Mouse (Mus musculus) MEL (cell line): Measurements from ENCODE around the gene Trim67.

ENCODE experiments used
- CHD1 ChIP-seq: IDR thresholded peaks from 2 replicates; pipeline ENCODE4 v1.6.1; 2012; ENCODE audit warnings: low read depth, mild to moderate bottlenecking, inconsistent platforms, low read length, improper control_type of control experiment
- CTCF ChIP-seq, 3 experiments: IDR thresholded peaks in 2 of 3; conservative IDR thresholded peaks in 1 of 3; 2 replicates each; pipeline ENCODE4 v1.5.1; 2011 to 2012; ENCODE audit warnings: low read length in 3 of 3, low read depth in 2 of 3, mild to moderate bottlenecking in 2 of 3, improper control_type of control experiment in 1 of 3, inconsistent platforms in 1 of 3, mixed read lengths in 1 of 3, moderate library complexity in 1 of 3; ENCODE audit not compliant: control insufficient read depth in 1 of 3, insufficient read depth in 1 of 3, poor library complexity in 1 of 3, severe bottlenecking in 1 of 3
- E2F4 ChIP-seq: IDR thresholded peaks from 2 replicates; pipeline ENCODE4 v1.6.1; 2011; ENCODE audit warnings: low read depth, low read length, improper control_type of control experiment, borderline replicate concordance
- EP300 ChIP-seq, 2 experiments: IDR thresholded peaks; 2 replicates each; pipeline ENCODE4 v1.6.1; 2011; ENCODE audit warnings: improper control_type of control experiment in 2 of 2, low read length in 2 of 2, low read depth in 1 of 2, mild to moderate bottlenecking in 1 of 2
- GATA1 ChIP-seq: IDR thresholded peaks from 2 replicates; pipeline ENCODE4 v1.6.1; 2011; ENCODE audit warnings: low read depth, low read length, improper control_type of control experiment
- POLR2A ChIP-seq, 2 experiments: IDR thresholded peaks; 2 replicates each; pipeline ENCODE4 v1.6.1; 2011 to 2012; ENCODE audit warnings: low read length in 2 of 2, mild to moderate bottlenecking in 2 of 2, control low read depth in 1 of 2, improper control_type of control experiment in 1 of 2, low read depth in 1 of 2, moderate library complexity in 1 of 2; ENCODE audit not compliant: control insufficient read depth in 1 of 2, insufficient read depth in 1 of 2, poor library complexity in 1 of 2
- POLR2AphosphoS2 ChIP-seq: IDR thresholded peaks from 2 replicates; pipeline ENCODE4 v1.6.1; 2011; ENCODE audit warnings: low read length, improper control_type of control experiment
- POLR2AphosphoS5 ChIP-seq: IDR thresholded peaks from 2 replicates; pipeline ENCODE4 v1.6.1; 2012; ENCODE audit warnings: low read depth, borderline replicate concordance, mild to moderate bottlenecking, inconsistent platforms, low read length, moderate library complexity, mixed read lengths
- RCOR1 ChIP-seq: IDR thresholded peaks from 2 replicates; pipeline ENCODE4 v1.6.1; 2012; ENCODE audit warnings: low read depth, mild to moderate bottlenecking, inconsistent platforms, low read length, improper control_type of control experiment
- SIN3A ChIP-seq: IDR thresholded peaks from 2 replicates; pipeline ENCODE4 v1.6.1; 2012; ENCODE audit warnings: low read length, improper control_type of control experiment, inconsistent platforms
- USF1 ChIP-seq: IDR thresholded peaks from 2 replicates; pipeline ENCODE4 v1.6.1; 2014; ENCODE audit warnings: low read depth, mild to moderate bottlenecking, inconsistent platforms, low read length, improper control_type of control experiment, moderate library complexity
- ZNF384 ChIP-seq: IDR thresholded peaks from 2 replicates; pipeline ENCODE4 v1.6.1; 2012; ENCODE audit warnings: low read depth, mild to moderate bottlenecking, inconsistent platforms, low read length, improper control_type of control experiment

DNA sequence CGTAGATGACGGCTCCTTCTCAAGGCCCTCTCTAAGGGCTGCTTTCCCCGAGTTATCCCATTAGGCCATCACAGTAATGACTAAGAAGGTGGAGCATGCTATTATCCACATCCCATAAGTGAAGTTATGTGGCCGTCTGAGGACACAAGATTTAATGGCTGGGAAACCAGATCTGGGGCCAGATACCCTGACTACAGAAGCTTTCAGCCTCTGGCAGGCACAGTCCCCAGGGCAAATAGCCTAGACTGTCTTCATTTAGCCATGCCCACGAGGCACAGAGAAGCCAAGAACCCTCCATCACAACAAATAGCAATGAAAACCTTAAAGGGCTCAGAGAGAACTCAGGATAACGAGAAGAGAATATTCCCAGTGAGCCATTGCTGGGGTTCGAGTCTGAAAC lies 29.8 kb upstream of the Trim67 start:
- TF ChIP-seq USF1 (no peak), SIN3A (no peak), EP300 (IDR thresholded peaks at IDR 0.05; ENCODE audit: low read depth in 1 of 2, low read length in 2 of 2) (no peak), POLR2A (IDR thresholded peaks at IDR 0.05; ENCODE audit: control insufficient read depth in 1 of 2, insufficient read depth in 1 of 2, low read depth in 1 of 2, low read length in 2 of 2, poor library complexity in 1 of 2) (no peak), ZNF384 (no peak), POLR2AphosphoS2 (no peak), RCOR1 (no peak), CHD1 (no peak), GATA1 (no peak), E2F4 (no peak), POLR2AphosphoS5 (no peak), CTCF (IDR thresholded peaks at IDR 0.05 in 2 of 3, conservative IDR thresholded peaks at IDR 0.05 in 1 of 3; ENCODE audit: control insufficient read depth in 1 of 3, insufficient read depth in 1 of 3, low read depth in 2 of 3, low read length in 3 of 3, poor library complexity in 1 of 3, severe bottlenecking in 1 of 3) (no peak)
